Mouse (Mus musculus) bone marrow, adult 2 months (tissue): ENCODE measurements around the gene Fam214a. TPM values are rescaled to one million over a fixed set of nuclear protein-coding genes. Genes with fewer than 3 reads are reported as not detected.

ENCODE experiments used
- H3K27ac ChIP-seq: fragments of 200-500 bp; 2 replicates; pipeline ENCODE4 v1.5.1; 2012; ENCODE audit warnings: low read depth, mild to moderate bottlenecking, control low read depth, inconsistent platforms, low read length; ENCODE audit not compliant: control insufficient read depth, poor library complexity, insufficient read depth
- H3K4me1 ChIP-seq: fragments of 200-500 bp; 2 replicates; pipeline ENCODE4 v1.6.1; 2011; ENCODE audit warnings: low read length; ENCODE audit not compliant: control insufficient read depth, insufficient read depth
- H3K4me3 ChIP-seq: fragments of 200-500 bp; replicated peaks from 2 replicates; pipeline ENCODE3; 2011; ENCODE audit warnings: mild to moderate bottlenecking, low read depth, low read length, control low read depth; ENCODE audit not compliant: control insufficient read depth
- CTCF ChIP-seq: fragments of 200-500 bp; IDR thresholded peaks from 2 replicates; pipeline ENCODE4 v1.5.1; 2011; ENCODE audit warnings: low read length, control low read depth; ENCODE audit not compliant: control insufficient read depth, insufficient read depth
- POLR2A ChIP-seq: fragments of 200-500 bp; IDR thresholded peaks from 2 replicates; pipeline ENCODE4 v1.6.1; 2011; ENCODE audit warnings: low read depth, mild to moderate bottlenecking, control low read depth, low read length, borderline replicate concordance; ENCODE audit not compliant: control insufficient read depth
- WGBS: fragments of 180-500 bp; shearing (Covaris S2); methylation state at CpG from one replicate; pipeline ENCODE4 v1.1.7; 2018; 5-methylcytosine and 5-hydroxymethylcytosine counted together
- polyA plus RNA-seq: library from polyadenylated mRNA; stranded (reverse); fragments of >200 nt; gene quantifications from 2 replicates; pipeline ENCODE4 v1.2.4, GENCODE M21; 2011; ENCODE audit warnings: low replicate concordance; ENCODE audit not compliant: missing spikeins, insufficient read depth, insufficient read length

Gene Fam214a
- polyA plus RNA-seq, 1 experiment: 25.2 TPM

DNA sequence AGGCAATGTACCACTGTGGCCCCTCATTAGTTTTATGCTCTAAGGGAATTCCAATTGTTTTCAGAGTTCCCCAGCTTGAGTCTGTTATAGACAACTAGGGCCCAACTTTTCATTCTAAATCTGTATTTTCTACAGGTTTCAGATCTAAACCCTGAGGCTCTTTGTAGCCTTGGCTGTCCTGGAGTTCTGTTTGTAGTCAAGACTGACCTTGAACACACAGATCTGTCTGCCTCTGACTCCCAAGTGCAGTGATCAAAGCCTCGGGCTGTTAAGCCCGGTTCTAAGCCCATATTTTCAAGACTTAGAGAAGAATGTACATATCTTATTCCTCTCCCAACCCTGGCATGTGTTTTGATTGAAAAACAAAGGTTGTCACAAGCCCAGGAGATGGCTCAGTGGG is 1.7 kb downstream of the Fam214a start:
- 85% methylated on average over 2 of the region's 2 CpGs for WGBS
- Histone ChIP-seq H3K4me3 (no peak overlapping the region), H3K27ac (no peak overlapping the region), H3K4me1 (no peaks in the 10 kb centered on the region)
- TF ChIP-seq POLR2A: no peak
- TF ChIP-seq CTCF: no peak

DNA sequence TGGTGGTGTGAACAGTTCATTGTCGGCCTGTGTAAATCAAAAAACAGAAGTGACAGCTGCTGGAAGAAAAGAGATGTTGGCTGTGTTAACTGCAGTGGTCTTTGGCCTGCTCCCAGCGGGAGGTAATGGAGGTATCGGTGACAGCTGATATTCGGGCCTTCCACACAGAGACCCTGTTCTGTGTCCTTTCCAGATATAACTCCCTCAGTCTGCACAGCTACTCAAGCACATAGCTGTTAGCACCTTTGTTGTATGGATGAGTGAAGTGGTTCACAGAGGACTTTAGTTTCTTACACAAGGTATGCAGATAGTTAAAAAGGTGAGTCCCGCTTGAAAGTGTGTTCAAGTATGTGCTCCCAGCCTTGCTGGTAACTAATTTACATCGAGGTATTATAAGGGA is 7.9 kb downstream of the Fam214a start:
- Histone ChIP-seq H3K4me1 (no peaks in the 10 kb centered on the region; the same call in 1 of the 2 replicates), H3K4me3 (no peak overlapping the region), H3K27ac (no peak overlapping the region)
- TF ChIP-seq CTCF (no peak), POLR2A (no peak)
- 74% methylated on average over 6 of the region's 6 CpGs for WGBS

DNA sequence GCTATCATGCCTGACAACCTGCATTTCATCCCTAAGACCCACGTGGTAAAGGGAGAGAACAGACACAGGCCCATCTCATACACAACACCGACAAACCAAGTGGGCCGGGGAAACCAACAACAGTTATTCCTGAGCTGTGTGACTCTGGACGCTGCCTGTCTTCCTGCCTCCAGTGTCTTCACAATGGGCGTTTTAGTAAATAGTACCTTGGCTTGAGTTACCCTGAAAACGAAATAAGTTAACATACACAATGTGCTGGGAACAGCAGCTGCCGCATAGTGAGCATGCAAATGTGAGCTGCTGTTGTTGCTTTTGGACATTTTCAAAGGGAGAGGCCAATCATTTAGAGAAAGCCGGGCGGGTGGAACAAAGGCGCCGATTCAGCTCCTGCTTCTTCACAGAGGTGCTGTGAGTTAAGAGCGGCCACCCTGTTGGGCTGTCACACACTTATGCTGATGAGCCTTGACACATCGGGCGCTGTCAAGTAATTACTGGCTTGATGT is 8.4 kb downstream of the Fam214a start:
- no peak for TF ChIP-seq CTCF
- H3K4me3 ChIP-seq: no peak overlapping the region
- 78% methylated on average over 14 of the region's 14 CpGs for WGBS
- no peak overlapping the region for H3K27ac ChIP-seq
- no peaks in the 10 kb centered on the region; the same call in 1 of the 2 replicates for H3K4me1 ChIP-seq

DNA sequence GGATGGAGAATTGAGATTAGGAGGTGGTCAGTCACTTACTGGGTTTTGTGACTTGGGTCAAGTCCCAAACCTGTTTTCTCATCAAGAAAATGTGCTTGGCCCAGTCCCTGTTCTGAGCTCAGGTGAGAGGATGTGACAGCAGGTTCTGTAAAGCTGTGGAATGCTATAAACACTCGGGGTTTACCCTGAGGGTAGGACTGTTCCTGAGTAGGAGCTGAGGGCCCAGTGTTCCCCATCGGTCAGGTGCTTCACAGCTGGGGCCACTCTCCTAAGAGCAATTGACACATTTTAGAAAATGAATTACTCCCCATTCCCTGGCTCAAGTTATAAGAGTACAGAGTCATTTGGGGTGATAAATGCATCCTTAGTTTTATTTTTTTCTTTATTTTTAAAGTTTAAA is 11.3 kb downstream of the Fam214a start:
- no peaks in the 10 kb centered on the region; the same call in 1 of the 2 replicates for H3K4me1 ChIP-seq
- 82% methylated on average over 2 of the region's 2 CpGs for WGBS
- H3K4me3 ChIP-seq: no peak overlapping the region
- TF ChIP-seq POLR2A (no peak), CTCF (no peak)
- H3K27ac ChIP-seq: no peak overlapping the region

DNA sequence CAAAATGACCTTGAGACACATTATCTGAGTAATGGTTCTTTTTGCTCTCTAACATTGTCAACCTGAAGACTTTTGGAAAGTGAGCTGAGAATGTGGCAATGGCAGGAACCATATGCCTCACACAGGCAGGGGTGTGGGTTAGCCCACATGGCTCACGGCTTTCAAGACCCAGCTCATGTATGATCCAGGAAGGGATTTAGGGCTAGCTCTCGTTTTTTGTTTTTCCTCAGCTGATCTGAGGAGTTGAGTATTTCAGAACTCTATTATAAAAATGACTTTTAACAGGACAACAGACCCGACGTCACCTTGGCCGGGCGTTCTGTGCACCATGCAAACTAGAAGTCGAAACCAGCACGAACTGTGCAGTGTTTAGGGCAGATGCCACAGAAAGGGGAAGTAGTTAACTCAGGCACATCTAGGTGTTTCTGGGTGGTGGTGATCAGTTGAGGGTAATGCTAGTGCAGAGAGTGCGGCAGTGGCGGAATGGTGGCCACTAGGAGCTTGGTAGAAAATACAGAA is 12.2 kb downstream of the Fam214a start:
- H3K27ac ChIP-seq: no peak overlapping the region; the same call in 1 of the 2 replicates
- H3K4me3 ChIP-seq: no peak overlapping the region
- 5% methylated on average over 10 of the region's 10 CpGs for WGBS
- H3K4me1 ChIP-seq: no peaks in the 10 kb centered on the region; the same call in 1 of the 2 replicates
- TF ChIP-seq CTCF: no peak
- no peak for TF ChIP-seq POLR2A

DNA sequence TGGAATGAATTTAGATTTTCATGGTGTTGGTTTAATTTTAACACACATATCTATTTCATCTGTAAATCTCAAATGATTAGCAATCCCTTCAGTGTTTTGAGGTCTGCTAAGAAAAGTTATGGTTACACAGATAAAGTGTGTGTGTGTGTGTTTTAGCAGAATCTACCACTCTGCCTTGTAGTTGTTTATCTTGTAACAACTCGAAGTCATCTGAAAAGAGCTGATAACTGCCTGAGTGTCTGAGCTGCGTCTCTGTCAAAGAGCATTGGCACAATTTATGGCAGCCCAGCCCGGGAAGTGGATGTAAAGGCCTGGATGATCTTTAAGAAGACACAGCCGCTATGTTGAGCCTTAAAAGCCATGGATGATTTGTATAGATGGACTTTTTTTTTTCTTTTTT is 13.5 kb downstream of the Fam214a start:
- 61% methylated on average over 4 of the region's 4 CpGs for WGBS
- Histone ChIP-seq H3K4me1 (no peaks in the 10 kb centered on the region; the same call in 1 of the 2 replicates), H3K4me3 (no peak overlapping the region), H3K27ac (no peak overlapping the region)
- TF ChIP-seq CTCF (no peak), POLR2A (no peak)

DNA sequence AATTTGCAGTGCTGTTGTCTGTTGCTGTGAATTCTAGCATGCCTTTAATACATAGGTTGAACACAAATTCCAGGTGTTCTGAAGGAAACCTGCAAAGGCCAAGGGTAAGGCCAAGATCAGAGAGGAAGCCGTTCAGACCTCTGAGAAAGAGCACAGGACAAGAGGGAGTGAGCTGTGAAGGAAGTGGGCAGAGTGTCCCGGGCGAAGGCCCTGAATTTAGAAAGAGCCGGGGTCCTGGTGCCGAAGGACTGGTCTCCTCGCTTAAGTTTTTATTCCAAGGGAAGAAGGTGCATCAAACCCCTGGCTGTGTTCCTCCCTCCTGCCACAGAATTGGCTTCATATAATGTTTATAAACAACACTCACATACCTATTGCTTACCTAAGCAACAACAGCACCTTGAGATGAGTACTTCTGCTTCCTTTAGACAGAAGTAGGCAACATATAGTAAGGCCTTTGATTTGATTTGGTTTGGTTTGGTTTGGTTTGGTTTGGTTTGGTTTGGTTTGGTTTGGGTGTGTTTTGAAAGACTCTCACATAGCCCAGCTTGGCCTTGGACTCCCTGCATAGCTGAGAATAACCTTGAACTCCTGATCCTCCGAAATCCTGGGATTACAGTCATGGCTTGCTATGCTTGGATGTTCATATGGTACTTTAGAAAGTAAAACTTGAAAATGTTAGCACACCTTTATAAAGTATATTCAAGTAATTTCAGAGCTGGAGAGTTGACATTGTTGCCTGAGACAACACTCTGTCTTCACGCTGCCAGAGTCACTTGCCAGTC is 16.2 kb downstream of the Fam214a start:
- Histone ChIP-seq H3K27ac (no peak overlapping the region), H3K4me3 (no peak overlapping the region), H3K4me1 (no peaks in the 10 kb centered on the region; the same call in 1 of the 2 replicates)
- WGBS: 78% methylated on average over 8 of the region's 8 CpGs
- TF ChIP-seq POLR2A: no peak
- no peak for TF ChIP-seq CTCF

DNA sequence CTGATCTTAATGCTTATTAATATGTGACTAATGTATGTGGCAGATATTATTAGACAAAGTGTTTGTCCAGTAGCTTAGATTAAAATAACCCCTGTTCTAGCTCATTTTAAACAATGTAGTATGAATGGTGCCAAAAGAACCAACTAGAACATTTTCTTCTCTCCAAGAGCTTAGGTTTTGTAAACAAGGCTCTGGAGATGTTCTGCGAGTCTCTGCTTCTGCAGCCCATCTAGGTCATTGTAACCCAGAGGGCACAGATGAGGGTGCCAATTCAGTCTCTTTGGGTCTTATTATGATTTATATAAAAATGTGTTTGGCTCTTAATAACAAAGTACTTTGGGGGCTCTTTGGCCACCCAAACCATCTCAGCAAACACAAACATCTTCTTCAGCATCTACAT is 17.9 kb downstream of the Fam214a start:
- Histone ChIP-seq H3K4me3 (no peak overlapping the region), H3K27ac (no peak overlapping the region), H3K4me1 (peaks cover 1% of the 10 kb centered on the region; the same call in 1 of the 2 replicates)
- 82% methylated on average over 1 of the region's 1 CpGs for WGBS
- no peak for TF ChIP-seq POLR2A
- no peak for TF ChIP-seq CTCF
